Mouse (Mus musculus) heart, embryonic 15.5 days (tissue): ENCODE data around the gene Gm3448. TPM values are rescaled to one million over a fixed set of nuclear protein-coding genes. Genes with fewer than 3 reads are reported as not detected.
A peak's percentile ranks its signal among the peaks of the same experiment; 100 is the strongest.
"Not testable (repeated sequence)": the region's sequence is repeated elsewhere in the genome, so short reads cannot be mapped to it uniquely, and the experiment has no call there.

Source experiments
- ATAC-seq: fragments of 200-750 bp; cut with Nextera tagmentation; replicated peaks from 2 replicates; pipeline ENCODE4 v1.8.0; 2017; ENCODE audit warnings: low read depth, moderate TSS enrichment; ENCODE audit not compliant: insufficient number of reproducible peaks, insufficient read depth, low FRiP score
- H3K27ac ChIP-seq: fragments of 300-500 bp; sonication (generic); 2 replicates; pipeline ENCODE4 v1.5.1; 2015; ENCODE audit warnings: mild to moderate bottlenecking, inconsistent platforms
- H3K27me3 ChIP-seq: fragments of 300-500 bp; sonication (generic); 2 replicates; pipeline ENCODE4 v1.6.1; 2015; ENCODE audit warnings: inconsistent platforms
- H3K36me3 ChIP-seq: fragments of 300-500 bp; sonication (generic); 2 replicates; pipeline ENCODE4 v1.6.1; 2015; ENCODE audit warnings: mild to moderate bottlenecking, inconsistent platforms
- H3K4me1 ChIP-seq: fragments of 300-500 bp; sonication (generic); replicated peaks from 2 replicates; pipeline ENCODE4 v1.6.1; 2015; ENCODE audit warnings: inconsistent platforms
- H3K4me2 ChIP-seq: fragments of 300-500 bp; sonication (generic); 2 replicates; pipeline ENCODE4 v1.6.1; 2015; ENCODE audit warnings: inconsistent platforms, mild to moderate bottlenecking, moderate library complexity
- H3K4me3 ChIP-seq: fragments of 300-500 bp; sonication (generic); 2 replicates; pipeline ENCODE4 v1.5.1; 2015; ENCODE audit warnings: mild to moderate bottlenecking, inconsistent platforms
- H3K9ac ChIP-seq: fragments of 300-500 bp; sonication (generic); 2 replicates; pipeline ENCODE4 v1.6.1; 2015; ENCODE audit warnings: mild to moderate bottlenecking, inconsistent platforms
- H3K9me3 ChIP-seq: fragments of 300-500 bp; sonication (generic); replicated peaks from 2 replicates; pipeline ENCODE4 v1.6.1; 2016; ENCODE audit warnings: inconsistent platforms
- WGBS: fragments of 180-500 bp; shearing (Covaris S2); methylation state at CpG from one replicate; pipeline ENCODE4 v1.1.7; 2015; ENCODE audit warnings: mixed read lengths; 5-methylcytosine and 5-hydroxymethylcytosine counted together
- polyA plus RNA-seq: library from polyadenylated mRNA; unstranded; fragments of >200 nt; fragmentation: Nextera tagmentation; extraction: Ambion mirVana; gene quantifications from 2 replicates; pipeline ENCODE4 v1.2.1, GENCODE M21; 2015

Gm3448 gene
- polyA plus RNA-seq, 1 experiment from 2014 or later, result 2.1 TPM

DNA sequence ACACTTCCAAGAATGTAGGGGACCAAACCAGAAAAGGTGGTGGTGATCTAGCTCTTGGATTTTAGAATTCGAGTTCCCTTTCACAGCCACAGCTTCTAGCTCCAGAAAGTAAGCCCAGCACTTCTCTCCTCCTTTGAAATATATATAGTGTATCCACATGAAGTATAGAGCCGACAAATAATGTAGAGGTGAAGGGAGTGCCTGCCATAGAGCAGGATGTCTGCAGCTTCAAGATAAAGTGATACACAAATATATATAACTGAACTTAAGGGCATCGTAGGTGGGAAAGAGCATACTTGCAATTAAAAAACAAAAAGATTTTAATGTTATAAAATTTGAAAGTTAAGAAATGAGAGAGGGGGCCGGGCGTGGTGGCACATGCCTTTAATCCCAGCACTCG is 15.8 kb downstream of the Gm3448 start:
- H3K27ac ChIP-seq, H3K27me3 ChIP-seq, H3K4me3 ChIP-seq, H3K36me3 ChIP-seq, H3K9ac ChIP-seq, ATAC-seq, H3K4me1 ChIP-seq, H3K4me2 ChIP-seq, H3K9me3 ChIP-seq: not testable (repeated sequence)
- WGBS, result no CpG with 5 or more reads among the region's 6 CpGs

DNA sequence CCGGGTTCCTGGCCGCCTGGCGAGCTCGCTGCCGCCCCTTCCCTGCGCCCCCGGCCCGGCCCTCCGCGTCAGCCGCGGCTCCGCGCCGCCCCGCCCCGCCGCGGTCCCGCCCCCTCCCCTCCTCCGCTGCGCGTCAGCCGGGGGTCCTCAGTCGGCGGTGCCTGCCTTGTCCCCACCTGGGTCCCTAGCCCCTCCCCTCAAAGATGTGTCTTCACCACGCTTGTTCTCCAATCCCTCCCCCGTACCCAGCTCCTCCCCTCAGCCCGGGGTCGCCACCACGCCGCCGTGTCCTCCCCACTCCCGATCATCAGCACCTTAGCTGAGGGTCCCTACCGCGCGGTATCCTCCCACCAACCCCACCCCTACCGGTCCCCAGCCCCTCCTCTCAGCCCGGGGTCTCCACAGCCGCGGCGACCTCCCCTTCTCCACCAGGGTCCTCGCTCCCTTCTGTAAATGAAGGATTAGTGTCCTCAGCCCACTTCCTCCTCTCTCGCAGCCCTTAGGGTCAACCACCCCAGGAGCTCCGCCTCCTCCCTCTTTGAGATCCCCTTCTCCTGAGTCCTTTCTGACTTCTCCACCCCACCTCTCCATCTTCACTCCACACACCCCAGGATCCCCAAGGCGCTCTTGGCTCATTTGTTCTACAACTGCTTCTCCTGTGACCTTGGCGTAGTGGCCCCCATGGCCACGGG is 16.7 kb downstream of the Gm3448 start:
- not testable (repeated sequence) for H3K4me1 ChIP-seq, H3K9ac ChIP-seq, H3K27ac ChIP-seq, H3K4me3 ChIP-seq, H3K9me3 ChIP-seq, H3K36me3 ChIP-seq, H3K27me3 ChIP-seq, H3K4me2 ChIP-seq
- WGBS, result no CpG with 5 or more reads among the region's 48 CpGs
- peak; percentile 72 for ATAC-seq

DNA sequence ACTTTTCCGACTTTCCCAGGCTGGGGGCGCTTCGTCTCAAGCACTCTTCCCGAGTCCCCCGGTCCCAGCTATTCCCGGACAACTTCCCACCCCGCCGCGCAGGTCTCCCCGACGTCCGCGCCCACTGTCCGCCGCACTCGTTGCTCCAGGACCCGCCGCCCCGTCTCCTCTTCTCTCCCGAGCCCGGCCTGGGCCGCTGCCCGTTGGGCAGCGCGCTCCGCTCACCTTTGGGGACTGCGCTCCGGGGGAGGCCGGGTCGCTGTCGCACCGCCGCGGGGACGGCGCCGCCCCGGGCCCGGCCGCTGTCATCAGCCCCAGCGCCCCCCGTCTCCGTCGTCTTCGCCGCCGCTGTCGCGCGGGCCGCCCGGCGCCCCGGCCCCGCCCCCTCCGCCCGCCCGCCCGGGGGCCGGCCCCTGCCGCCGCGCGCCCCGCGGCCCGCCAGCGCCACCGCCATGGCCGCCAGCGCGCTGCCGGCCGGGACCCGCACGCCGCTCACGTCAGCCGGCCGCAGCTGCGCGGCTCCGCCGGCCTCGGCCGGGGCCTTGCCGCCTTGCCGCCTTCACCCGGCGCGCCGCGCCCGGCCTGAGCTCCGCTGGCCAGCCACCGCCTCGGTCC is 17.4 kb downstream of the Gm3448 start:
- H3K9ac ChIP-seq, H3K4me2 ChIP-seq, H3K27ac ChIP-seq, H3K4me3 ChIP-seq, H3K4me1 ChIP-seq, H3K9me3 ChIP-seq, H3K36me3 ChIP-seq, H3K27me3 ChIP-seq: not testable (repeated sequence)
- WGBS, result no CpG with 5 or more reads among the region's 97 CpGs
- peak; percentile 85 for ATAC-seq

DNA sequence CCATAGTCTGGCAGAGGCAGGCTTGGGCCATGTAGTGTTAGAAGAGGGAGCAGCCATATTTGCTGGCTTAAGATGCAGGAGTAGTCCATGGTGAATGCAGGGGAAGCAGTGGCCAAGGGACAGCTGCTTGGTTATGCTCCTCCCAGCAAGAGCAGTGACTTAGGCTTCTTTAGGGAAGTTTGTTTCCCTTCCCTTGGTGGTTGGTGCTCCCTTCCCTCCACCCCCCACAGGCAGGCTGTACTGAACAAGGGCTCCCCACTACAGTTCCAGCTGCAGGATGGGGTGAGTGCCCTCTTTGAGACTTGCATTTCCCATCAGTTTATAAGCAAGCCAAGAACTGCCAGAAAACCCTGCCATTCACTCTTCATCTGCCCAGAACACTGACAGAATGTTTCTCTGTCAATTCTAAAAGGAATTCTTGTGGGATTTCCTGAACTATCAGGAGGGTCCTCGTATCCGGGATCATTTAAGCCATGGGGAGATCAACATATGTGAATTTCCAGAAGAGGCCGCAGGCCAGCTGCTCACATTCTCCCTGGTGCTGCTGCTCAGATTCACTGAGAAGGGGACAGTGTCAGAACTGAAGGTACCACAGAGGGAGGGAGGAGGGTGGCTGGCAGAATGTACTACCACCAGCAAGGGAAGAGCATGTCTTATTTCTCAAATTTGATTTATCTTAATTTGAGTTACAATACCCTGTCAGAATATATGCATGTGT is 19.7 kb downstream of the Gm3448 start:
- not testable (repeated sequence) for H3K36me3 ChIP-seq, H3K4me3 ChIP-seq, H3K4me1 ChIP-seq, H3K27me3 ChIP-seq, H3K27ac ChIP-seq, H3K9ac ChIP-seq, H3K9me3 ChIP-seq, H3K4me2 ChIP-seq, ATAC-seq
- 85% methylated on average over 3 of the region's 3 CpGs for WGBS

DNA sequence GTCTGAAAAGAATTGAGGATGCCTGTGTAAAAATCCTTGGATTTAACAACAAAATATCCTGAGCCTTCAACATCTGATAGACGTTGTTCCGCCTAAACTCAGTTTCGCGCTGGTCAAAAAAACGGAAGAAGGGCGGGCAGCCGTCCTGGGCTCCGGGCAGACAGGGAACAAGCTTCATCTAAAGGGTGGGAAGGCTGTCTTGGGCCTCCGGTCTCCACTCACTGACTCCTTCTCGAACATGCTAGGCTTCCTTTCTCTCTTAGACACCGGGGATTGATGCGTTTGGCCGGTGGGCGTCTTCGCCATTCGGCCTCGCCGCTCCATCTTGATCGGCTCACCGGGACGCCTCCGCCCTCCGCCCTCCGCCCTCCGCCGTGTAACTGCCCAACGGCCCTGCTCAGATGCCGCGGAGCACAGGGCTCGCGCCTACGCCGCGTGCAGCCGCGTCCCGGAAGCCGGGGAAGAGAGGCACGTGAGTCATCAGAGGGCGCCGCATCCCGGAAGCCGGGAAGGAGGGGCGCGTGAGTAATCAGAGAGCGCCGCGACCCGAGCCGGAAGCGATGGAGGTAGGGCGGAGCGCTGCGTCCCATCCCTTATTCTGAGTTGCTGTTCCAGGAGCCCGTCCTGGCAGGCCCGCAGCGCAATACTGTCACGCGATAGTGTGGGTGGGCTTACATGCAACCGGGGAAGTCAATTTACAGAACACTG is 31.5 kb downstream of the Gm3448 start, which contains the start of gene Gm3435:
Gm3435 (plus strand) TSS at position 471 of the 708 bp plus-strand sequence.
- not testable (repeated sequence) for H3K9ac ChIP-seq, H3K4me3 ChIP-seq, H3K27ac ChIP-seq, H3K4me1 ChIP-seq, H3K36me3 ChIP-seq, H3K9me3 ChIP-seq, H3K27me3 ChIP-seq, H3K4me2 ChIP-seq
- WGBS, result no CpG with 5 or more reads among the region's 60 CpGs
- peak; percentile 98 for ATAC-seq

DNA sequence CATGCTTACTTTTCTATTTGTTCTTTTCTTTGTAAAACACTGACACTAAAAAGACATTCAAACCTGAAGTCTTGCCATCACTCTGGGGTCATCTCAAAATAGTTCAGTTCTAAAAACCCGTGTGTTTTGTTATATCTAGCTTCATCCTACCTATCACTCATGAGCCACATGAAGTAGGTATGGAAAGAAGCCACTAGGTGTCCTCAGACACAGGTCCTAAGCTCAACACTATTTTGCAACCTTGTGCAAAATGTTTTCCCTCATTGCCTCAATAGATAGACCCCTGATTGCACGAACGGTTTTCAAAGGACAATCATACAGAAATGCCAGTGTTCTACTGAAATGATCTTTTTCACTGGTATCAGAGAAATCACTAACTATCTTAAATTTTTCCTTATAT is 32.2 kb downstream of the Gm3448 start:
- H3K27me3 ChIP-seq, H3K9me3 ChIP-seq, H3K4me3 ChIP-seq, ATAC-seq, H3K4me2 ChIP-seq, H3K27ac ChIP-seq, H3K9ac ChIP-seq, H3K4me1 ChIP-seq, H3K36me3 ChIP-seq: not testable (repeated sequence)
- WGBS, result no CpG with 5 or more reads among the region's 3 CpGs

DNA sequence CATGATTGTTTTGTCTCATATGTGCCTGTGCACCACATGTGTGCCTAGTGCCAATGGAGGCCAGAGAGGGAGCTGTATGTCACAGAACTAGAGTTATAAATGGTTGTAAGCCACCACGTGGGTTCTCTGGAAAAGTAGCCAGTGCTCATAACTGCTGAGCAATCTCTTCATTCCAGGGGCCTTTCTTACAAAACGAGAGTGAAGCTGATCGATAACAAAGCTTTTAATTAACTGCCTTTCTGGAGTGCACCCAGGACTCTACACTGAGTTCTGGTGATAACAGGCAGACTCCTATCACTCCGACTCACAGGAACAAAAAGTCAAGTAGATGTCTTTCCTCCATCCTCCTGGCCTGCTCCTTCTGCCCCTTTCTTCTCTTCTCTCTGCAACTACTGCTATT is 41.3 kb downstream of the Gm3448 start:
- H3K27ac ChIP-seq, H3K36me3 ChIP-seq, H3K9ac ChIP-seq, H3K4me1 ChIP-seq, H3K4me2 ChIP-seq, H3K9me3 ChIP-seq, H3K4me3 ChIP-seq, ATAC-seq, H3K27me3 ChIP-seq: not testable (repeated sequence)
- WGBS, result no CpG with 5 or more reads among the region's 4 CpGs

DNA sequence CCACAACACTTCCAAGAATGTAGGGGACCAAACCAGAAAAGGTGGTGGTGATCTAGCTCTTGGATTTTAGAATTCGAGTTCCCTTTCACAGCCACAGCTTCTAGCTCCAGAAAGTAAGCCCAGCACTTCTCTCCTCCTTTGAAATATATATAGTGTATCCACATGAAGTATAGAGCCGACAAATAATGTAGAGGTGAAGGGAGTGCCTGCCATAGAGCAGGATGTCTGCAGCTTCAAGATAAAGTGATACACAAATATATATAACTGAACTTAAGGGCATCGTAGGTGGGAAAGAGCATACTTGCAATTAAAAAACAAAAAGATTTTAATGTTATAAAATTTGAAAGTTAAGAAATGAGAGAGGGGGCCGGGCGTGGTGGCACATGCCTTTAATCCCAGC is 47.2 kb downstream of the Gm3448 start:
- not testable (repeated sequence) for H3K4me1 ChIP-seq, H3K9ac ChIP-seq, H3K36me3 ChIP-seq, H3K4me2 ChIP-seq, H3K27me3 ChIP-seq, ATAC-seq, H3K9me3 ChIP-seq, H3K4me3 ChIP-seq, H3K27ac ChIP-seq
- WGBS, result no CpG with 5 or more reads among the region's 5 CpGs

DNA sequence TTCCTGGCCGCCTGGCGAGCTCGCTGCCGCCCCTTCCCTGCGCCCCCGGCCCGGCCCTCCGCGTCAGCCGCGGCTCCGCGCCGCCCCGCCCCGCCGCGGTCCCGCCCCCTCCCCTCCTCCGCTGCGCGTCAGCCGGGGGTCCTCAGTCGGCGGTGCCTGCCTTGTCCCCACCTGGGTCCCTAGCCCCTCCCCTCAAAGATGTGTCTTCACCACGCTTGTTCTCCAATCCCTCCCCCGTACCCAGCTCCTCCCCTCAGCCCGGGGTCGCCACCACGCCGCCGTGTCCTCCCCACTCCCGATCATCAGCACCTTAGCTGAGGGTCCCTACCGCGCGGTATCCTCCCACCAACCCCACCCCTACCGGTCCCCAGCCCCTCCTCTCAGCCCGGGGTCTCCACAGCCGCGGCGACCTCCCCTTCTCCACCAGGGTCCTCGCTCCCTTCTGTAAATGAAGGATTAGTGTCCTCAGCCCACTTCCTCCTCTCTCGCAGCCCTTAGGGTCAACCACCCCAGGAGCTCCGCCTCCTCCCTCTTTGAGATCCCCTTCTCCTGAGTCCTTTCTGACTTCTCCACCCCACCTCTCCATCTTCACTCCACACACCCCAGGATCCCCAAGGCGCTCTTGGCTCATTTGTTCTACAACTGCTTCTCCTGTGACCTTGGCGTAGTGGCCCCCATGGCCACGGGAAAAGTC is 48.1 kb downstream of the Gm3448 start:
- H3K4me1 ChIP-seq, H3K4me3 ChIP-seq, H3K27me3 ChIP-seq, H3K27ac ChIP-seq, H3K4me2 ChIP-seq, H3K9me3 ChIP-seq, H3K36me3 ChIP-seq, H3K9ac ChIP-seq: not testable (repeated sequence)
- peak; percentile 82 for ATAC-seq
- WGBS, result no CpG with 5 or more reads among the region's 47 CpGs

DNA sequence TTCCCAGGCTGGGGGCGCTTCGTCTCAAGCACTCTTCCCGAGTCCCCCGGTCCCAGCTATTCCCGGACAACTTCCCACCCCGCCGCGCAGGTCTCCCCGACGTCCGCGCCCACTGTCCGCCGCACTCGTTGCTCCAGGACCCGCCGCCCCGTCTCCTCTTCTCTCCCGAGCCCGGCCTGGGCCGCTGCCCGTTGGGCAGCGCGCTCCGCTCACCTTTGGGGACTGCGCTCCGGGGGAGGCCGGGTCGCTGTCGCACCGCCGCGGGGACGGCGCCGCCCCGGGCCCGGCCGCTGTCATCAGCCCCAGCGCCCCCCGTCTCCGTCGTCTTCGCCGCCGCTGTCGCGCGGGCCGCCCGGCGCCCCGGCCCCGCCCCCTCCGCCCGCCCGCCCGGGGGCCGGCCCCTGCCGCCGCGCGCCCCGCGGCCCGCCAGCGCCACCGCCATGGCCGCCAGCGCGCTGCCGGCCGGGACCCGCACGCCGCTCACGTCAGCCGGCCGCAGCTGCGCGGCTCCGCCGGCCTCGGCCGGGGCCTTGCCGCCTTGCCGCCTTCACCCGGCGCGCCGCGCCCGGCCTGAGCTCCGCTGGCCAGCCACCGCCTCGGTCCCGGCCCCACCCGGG is 48.7 kb downstream of the Gm3448 start:
- ATAC-seq, result peak; percentile 85
- no CpG with 5 or more reads among the region's 98 CpGs for WGBS
- H3K36me3 ChIP-seq, result not testable (repeated sequence)

More for the DNA sequence above, 48.7 kb downstream of the Gm3448 start:
- H3K4me3 ChIP-seq, H3K27me3 ChIP-seq, H3K4me2 ChIP-seq, H3K4me1 ChIP-seq, H3K9me3 ChIP-seq, H3K27ac ChIP-seq, H3K9ac ChIP-seq: not testable (repeated sequence)
